11 mouse cellular contexts compared by ENCODE assay signal in the genomic region with DNA sequence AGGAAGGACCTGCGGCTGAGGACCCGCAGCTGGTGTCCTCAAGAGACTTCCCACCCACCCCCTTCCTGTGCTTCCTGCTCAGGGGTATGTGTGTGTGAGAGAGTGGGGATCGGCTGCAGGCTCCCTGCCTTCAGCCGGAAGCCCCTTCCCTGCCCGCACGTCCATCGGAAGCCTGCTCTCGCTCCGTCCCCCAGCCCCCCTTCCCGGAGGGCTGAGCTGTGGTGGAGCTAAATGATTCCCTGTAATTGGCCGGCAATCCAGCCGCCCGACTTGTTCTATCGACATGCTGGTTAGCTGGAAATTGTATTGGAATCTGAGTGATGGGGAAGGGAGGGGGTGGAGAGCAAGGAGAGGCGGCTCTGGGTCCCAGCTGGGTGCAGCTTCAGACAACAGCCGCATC. TPM values are rescaled to one million over a fixed set of nuclear protein-coding genes. Genes with fewer than 3 reads are reported as not detected.
DNase-seq lines count a peak whose midpoint lies in the region; ATAC-seq lines count a peak whose summit lies in the region.
"Had no signal": no experiment of that assay in that cellular context is flagged by ENCODE, and none has a peak within 500 bp of the region (broad histone marks: within the 10 kb centered on the region; RNA-seq: fewer than 3 reads in every experiment).

No protein-coding gene starts in this region.

- 2% methylated on average over 15 of the region's 16 CpGs for WGBS in heart, embryonic 15.5 days
- 2% methylated on average over 16 of the region's 16 CpGs for WGBS in hindbrain, embryonic 14.5 days
- 1% methylated on average over 16 of the region's 16 CpGs for WGBS in midbrain, embryonic 14.5 days

- DNase-seq in heart, postnatal 25 days (ENCODE audit: low spot score), result no peak
- DNase-seq in embryo, embryonic 10 days (ENCODE audit: low spot score), result peak; percentile 57
- no peak for DNase-seq in hindbrain, embryonic 14.5 days (ENCODE audit: low spot score)
- DNase-seq in midbrain, embryonic 14.5 days, result peak; percentile 65
- DNase-seq in cerebellum, adult 11 months, result no peak
- DNase-seq in right cerebral cortex, postnatal 4 days, result no peak
- no peak for DNase-seq in adrenal gland, postnatal 10 days

- intact Hi-C loops in heart, postnatal 25 days (cut with DNase I), result loop anchor here (5.0 kb wide), 1 partner anchor 219 kb away; no protein-coding TSS in a partner anchor

- peaks cover 45% of the 10 kb centered on the region for H3K27me3 ChIP-seq in heart, embryonic 15.5 days
- peaks cover 17% of the 10 kb centered on the region for H3K27me3 ChIP-seq in hindbrain, embryonic 14.5 days (ENCODE audit: control insufficient read depth, insufficient read depth, low read length)
- H3K27me3 ChIP-seq in midbrain, embryonic 14.5 days (ENCODE audit: control insufficient read depth, insufficient read depth, low read length), result peaks cover 12% of the 10 kb centered on the region

- peak overlapping the region; percentile 30 for H3K4me3 ChIP-seq in heart, embryonic 15.5 days
- H3K4me3 ChIP-seq in hindbrain, embryonic 14.5 days (replicated peaks; ENCODE audit: low read length), result 0 out of 2 replicates have a peak overlapping the region, but pooled peaks have one; percentile 1
- H3K4me3 ChIP-seq in midbrain, embryonic 14.5 days (replicated peaks; ENCODE audit: low read depth, low read length), result peak overlapping the region; percentile 9
- H3K4me3 ChIP-seq: myocyte had no signal

- H3K36me3 ChIP-seq in heart, embryonic 15.5 days, result peaks cover 18% of the 10 kb centered on the region
- H3K36me3 ChIP-seq in hindbrain, embryonic 14.5 days (replicated peaks; ENCODE audit: control insufficient read depth, insufficient read depth), result peaks cover 27% of the 10 kb centered on the region
- H3K36me3 ChIP-seq in midbrain, embryonic 14.5 days (ENCODE audit: control insufficient read depth, insufficient read depth, low read length), result peaks cover 28% of the 10 kb centered on the region

- no peaks in the 10 kb centered on the region for H3K9me3 ChIP-seq in heart, embryonic 15.5 days (replicated peaks)
- no peaks in the 10 kb centered on the region for H3K9me3 ChIP-seq in hindbrain, embryonic 14.5 days (ENCODE audit: control insufficient read depth, low read length)
- H3K9me3 ChIP-seq in midbrain, embryonic 14.5 days (ENCODE audit: control insufficient read depth, low read length), result no peaks in the 10 kb centered on the region

- peaks cover 23% of the 10 kb centered on the region for H3K4me1 ChIP-seq in heart, embryonic 15.5 days (replicated peaks)
- H3K4me1 ChIP-seq in hindbrain, embryonic 14.5 days (replicated peaks; ENCODE audit: control insufficient read depth, insufficient read depth, low read length), result peaks cover 16% of the 10 kb centered on the region
- peaks cover 28% of the 10 kb centered on the region for H3K4me1 ChIP-seq in midbrain, embryonic 14.5 days (ENCODE audit: control insufficient read depth, insufficient read depth, low read length)

- H3K4me2 ChIP-seq in heart, embryonic 15.5 days, result peak overlapping the region; percentile 54
- H3K4me2 ChIP-seq in hindbrain, embryonic 14.5 days (replicated peaks), result peak overlapping the region; percentile 40
- peak overlapping the region; percentile 51 for H3K4me2 ChIP-seq in midbrain, embryonic 14.5 days (ENCODE audit: low read length)

- ATAC-seq in heart, embryonic 15.5 days (replicated peaks; ENCODE audit: insufficient number of reproducible peaks, insufficient read depth, low FRiP score, low read depth), result no peak
- no peak for ATAC-seq in hindbrain, embryonic 14.5 days (ENCODE audit: low FRiP score)
- 0 out of 2 replicates have a peak, but pooled peaks have one; percentile 7 for ATAC-seq in midbrain, embryonic 14.5 days (ENCODE audit: low FRiP score, low TSS enrichment)

- H3K27ac ChIP-seq in heart, embryonic 15.5 days, result no peak overlapping the region
- H3K27ac ChIP-seq in hindbrain, embryonic 14.5 days, result no peak overlapping the region
- peak overlapping the region; percentile 42 for H3K27ac ChIP-seq in midbrain, embryonic 14.5 days (replicated peaks; ENCODE audit: low read depth, low read length)

- 0 out of 2 replicates have a peak overlapping the region, but pooled peaks have one; percentile 17 for H3K9ac ChIP-seq in heart, embryonic 15.5 days
- peak overlapping the region; percentile 18 for H3K9ac ChIP-seq in hindbrain, embryonic 14.5 days
- peak overlapping the region; percentile 42 for H3K9ac ChIP-seq in midbrain, embryonic 14.5 days (replicated peaks; ENCODE audit: low read length)

RNA-seq across cellular contexts. Expression of gene Nmt1, which starts 36.3 kb away (rescaled TPM):
- 39.1 and 47.8 TPM in 2 replicates for polyA plus RNA-seq in heart, embryonic 15.5 days (2015; fragmentation: Nextera tagmentation; extraction: Ambion mirVana)
- total RNA-seq in heart, postnatal 25 days (2021), result 10 to 100 TPM; 65.2 to 66.1 TPM
- 31.8 and 34.3 TPM in 2 replicates for polyA plus RNA-seq in hindbrain, embryonic 14.5 days (2014; fragmentation: Nextera tagmentation; extraction: Ambion mirVana)
- polyA plus RNA-seq in midbrain, embryonic 14.5 days (2014; fragmentation: Nextera tagmentation; extraction: Ambion mirVana), result 30.7 and 38.0 TPM in 2 replicates
- total RNA-seq in adrenal gland, postnatal 10 days (2021), result 10 to 100 TPM; 81.8 to 85.9 TPM

RNA-seq across cellular contexts. Expression of gene Dcakd, which starts 36.5 kb away (rescaled TPM):
- 64.8 and 89.4 TPM in 2 replicates for polyA plus RNA-seq in heart, embryonic 15.5 days (2015; fragmentation: Nextera tagmentation; extraction: Ambion mirVana)
- total RNA-seq in heart, postnatal 25 days (2021), result 10 to 100 TPM; 83.5 to 84.3 TPM
- polyA plus RNA-seq in hindbrain, embryonic 14.5 days (2014; fragmentation: Nextera tagmentation; extraction: Ambion mirVana), result 161 and 166 TPM in 2 replicates
- polyA plus RNA-seq in midbrain, embryonic 14.5 days (2014; fragmentation: Nextera tagmentation; extraction: Ambion mirVana), result 183 and 209 TPM in 2 replicates
- total RNA-seq in adrenal gland, postnatal 10 days (2021), result 10 to 100 TPM; 65.6 to 74.8 TPM

RNA-seq across cellular contexts. Expression of gene C1ql1, which starts 45.2 kb away (rescaled TPM):
- polyA plus RNA-seq in heart, embryonic 15.5 days (2015; fragmentation: Nextera tagmentation; extraction: Ambion mirVana), result 0.47 and 0.61 TPM in 2 replicates
- total RNA-seq in heart, postnatal 25 days (2021), result not detected
- polyA plus RNA-seq in hindbrain, embryonic 14.5 days (2014; fragmentation: Nextera tagmentation; extraction: Ambion mirVana), result 12.0 and 14.6 TPM in 2 replicates
- polyA plus RNA-seq in midbrain, embryonic 14.5 days (2014; fragmentation: Nextera tagmentation; extraction: Ambion mirVana), result 14.3 and 18.8 TPM in 2 replicates
- total RNA-seq in adrenal gland, postnatal 10 days (2021), result 10 to 100 TPM; 31.9 to 34.6 TPM
- total RNA-seq: CH12.LX; gastrocnemius, adult 8-10 months had no signal

Comparison
In these comparisons a context has a peak if more than half of its experiments do, and no peak if none do; other contexts are left out.
1. DNase-seq: peak in embryo, embryonic 10 days (single experiment) and midbrain, embryonic 14.5 days (single experiment); none in heart, postnatal 25 days (single experiment), hindbrain, embryonic 14.5 days (single experiment), cerebellum, adult 11 months (single experiment), right cerebral cortex, postnatal 4 days (single experiment) and adrenal gland, postnatal 10 days (single experiment).
2. Peak in every context shown above with its lines, with median percentiles within 50 percentile points of each other: H3K4me2 ChIP-seq, H3K4me3 ChIP-seq and H3K9ac ChIP-seq.